Mouse (Mus musculus) neural tube, embryonic 11.5 days (tissue): Measurements from ENCODE around the gene Lrrc75b. TPM values are rescaled to one million over a fixed set of nuclear protein-coding genes. Genes with fewer than 3 reads are reported as not detected.

Source experiments
- ATAC-seq: fragments of 200-750 bp; cut with Nextera tagmentation; 2 replicates; pipeline ENCODE4 v1.8.0; 2017; ENCODE audit warnings: moderate number of reproducible peaks, mild to moderate bottlenecking, moderate TSS enrichment, moderate library complexity; ENCODE audit not compliant: insufficient read depth, low FRiP score, low TSS enrichment
- DNase-seq: peaks from one replicate; pipeline ENCODE4 v3.0.0-alpha.2; 2015; ENCODE audit warnings: low spot score
- H3K27ac ChIP-seq: fragments of 300-500 bp; sonication (generic); 2 replicates; pipeline ENCODE4 v1.5.1; 2014; ENCODE audit warnings: low read depth, mild to moderate bottlenecking, low read length
- H3K27me3 ChIP-seq: fragments of 300-500 bp; sonication (generic); 2 replicates; pipeline ENCODE4 v1.6.1; 2014; ENCODE audit warnings: mild to moderate bottlenecking, low read length, mixed read lengths; ENCODE audit not compliant: control insufficient read depth, insufficient read depth
- H3K36me3 ChIP-seq: fragments of 300-500 bp; sonication (generic); 2 replicates; pipeline ENCODE4 v1.6.1; 2014; ENCODE audit warnings: mild to moderate bottlenecking, low read length, moderate library complexity, mixed read lengths; ENCODE audit not compliant: control insufficient read depth, insufficient read depth
- H3K4me1 ChIP-seq: fragments of 300-500 bp; sonication (generic); 2 replicates; pipeline ENCODE4 v1.6.1; 2014; ENCODE audit warnings: low read length, mixed read lengths; ENCODE audit not compliant: control insufficient read depth, insufficient read depth
- H3K4me2 ChIP-seq: fragments of 300-500 bp; sonication (generic); 2 replicates; pipeline ENCODE4 v1.6.1; 2014; ENCODE audit warnings: low read depth, mild to moderate bottlenecking, moderate library complexity
- H3K4me3 ChIP-seq: fragments of 300-500 bp; sonication (generic); 2 replicates; pipeline ENCODE4 v1.5.1; 2014; ENCODE audit warnings: low read depth, low read length
- H3K9ac ChIP-seq: fragments of 300-500 bp; sonication (generic); 2 replicates; pipeline ENCODE4 v1.6.1; 2014; ENCODE audit warnings: mild to moderate bottlenecking, low read length
- H3K9me3 ChIP-seq: fragments of 300-500 bp; sonication (generic); 2 replicates; pipeline ENCODE4 v1.6.1; 2016; ENCODE audit warnings: low read length; ENCODE audit not compliant: control insufficient read depth
- WGBS: fragments of 180-500 bp; shearing (Covaris S2); extraction: QIAGEN DNeasy Blood & Tissue Kit; methylation state at CpG from one replicate; pipeline ENCODE4 v1.1.7; 2014; 5-methylcytosine and 5-hydroxymethylcytosine counted together
- polyA plus RNA-seq: library from polyadenylated mRNA; unstranded; fragments of >200 nt; fragmentation: Nextera tagmentation; extraction: Ambion mirVana; gene quantifications from 2 replicates; pipeline ENCODE4 v1.2.1, GENCODE M21; 2014

Lrrc75b gene
- polyA plus RNA-seq, 1 experiment from 2014 or later, result 6.6 TPM

- DNase-seq (no peak), ATAC-seq (no peak)
- no peak overlapping the region for H3K27ac ChIP-seq
- H3K4me2 ChIP-seq, result no peak overlapping the region
- WGBS, result 86% methylated on average over 12 of the region's 12 CpGs
- H3K9ac ChIP-seq, result no peak overlapping the region
- no peak overlapping the region for H3K4me3 ChIP-seq
- H3K27me3 ChIP-seq, result peaks cover 16% of the 10 kb centered on the region
- H3K36me3 ChIP-seq, result no peaks in the 10 kb centered on the region
- H3K9me3 ChIP-seq, result no peaks in the 10 kb centered on the region
- no peaks in the 10 kb centered on the region for H3K4me1 ChIP-seq
These were observed 4.6 kb upstream of the Lrrc75b start for GRCm38 (mm10) chr10:75564687-75565265.

- Histone ChIP-seq H3K27me3 (peaks cover 24% of the 10 kb centered on the region), H3K4me2 (no peak overlapping the region), H3K4me1 (no peaks in the 10 kb centered on the region; the same call in 1 of the 2 replicates), H3K9ac (no peak overlapping the region), H3K36me3 (no peaks in the 10 kb centered on the region), H3K27ac (no peak overlapping the region), H3K9me3 (no peaks in the 10 kb centered on the region), H3K4me3 (no peak overlapping the region)
- ATAC-seq (no peak), DNase-seq (no peak)
- 86% methylated on average over 8 of the region's 8 CpGs for WGBS
These were observed 2.5 kb upstream of the Lrrc75b start for GRCm38 (mm10) chr10:75562596-75562995.

GRCm38 (mm10) chr10:75561071-75561654 lies 1.0 kb upstream of the Lrrc75b start, which contains the start of gene Ggt1:
Gene Ggt1 (plus strand): TSS chr10:75561604.
- WGBS, result 43% methylated on average over 10 of the region's 10 CpGs
- H3K36me3 ChIP-seq, result no peaks in the 10 kb centered on the region
- no peak for ATAC-seq

DNA sequence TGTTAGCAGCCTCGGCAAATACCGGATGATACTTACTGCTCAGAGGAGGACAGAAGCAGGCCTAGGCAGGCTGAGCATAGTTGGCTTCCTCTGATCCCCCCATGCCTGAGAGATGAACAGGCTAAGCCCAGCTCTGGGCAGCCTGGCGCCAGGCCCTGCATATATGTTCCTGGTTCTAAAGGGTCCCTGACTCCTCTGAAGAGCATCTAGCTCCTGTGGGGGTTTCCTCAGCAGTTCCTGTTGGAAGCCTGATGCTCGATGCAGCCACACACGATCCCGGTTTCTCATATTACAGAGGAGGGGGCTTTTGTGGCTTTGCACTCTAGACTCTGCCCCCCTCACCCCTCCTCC lies 394 bp upstream of the Lrrc75b start:
- Histone ChIP-seq H3K9ac (peak overlapping the region; percentile 81), H3K36me3 (no peaks in the 10 kb centered on the region), H3K4me3 (peak overlapping the region; percentile 63), H3K9me3 (no peaks in the 10 kb centered on the region), H3K4me2 (peak overlapping the region; percentile 95), H3K4me1 (no peaks in the 10 kb centered on the region; the same call in 1 of the 2 replicates), H3K27ac (no peak overlapping the region), H3K27me3 (peaks cover 24% of the 10 kb centered on the region)
- 16% methylated on average over 6 of the region's 6 CpGs for WGBS
- peak; percentile 25 for DNase-seq
- no peak for ATAC-seq

More at GRCm38 (mm10) chr10:75561071-75561654, 1.0 kb upstream of the Lrrc75b start, which contains the start of gene Ggt1:
- Histone ChIP-seq H3K27ac (no peak within 1 kb of the TSS), H3K4me3 (peak within 1 kb of the TSS; percentile 63; the same call in 1 of the 2 replicates), H3K4me2 (peak within 1 kb of the TSS; percentile 95), H3K9ac (peak within 1 kb of the TSS; percentile 81; the same call in 1 of the 2 replicates), H3K27me3 (peaks cover 24% of the 10 kb centered on the region), H3K4me1 (no peaks in the 10 kb centered on the region; the same call in 1 of the 2 replicates), H3K9me3 (no peaks in the 10 kb centered on the region)
- DNase-seq, result no peak

GRCm38 (mm10) chr10:75559041-75559675 lies 972 bp downstream of the Lrrc75b start:
- no peaks in the 10 kb centered on the region; the same call in 1 of the 2 replicates for H3K4me1 ChIP-seq
- H3K27me3 ChIP-seq, result peaks cover 24% of the 10 kb centered on the region
- peak; percentile 38 for DNase-seq
- ATAC-seq, result 0 out of 2 replicates have a peak, but pooled peaks have one; percentile 7
- no peaks in the 10 kb centered on the region for H3K36me3 ChIP-seq
- H3K9ac ChIP-seq, result peak overlapping the region; percentile 81
- peak overlapping the region; percentile 63 for H3K4me3 ChIP-seq
- WGBS, result 4% methylated on average over 14 of the region's 14 CpGs
- peak overlapping the region; percentile 60; the same call in 1 of the 2 replicates for H3K27ac ChIP-seq
- peak overlapping the region; percentile 95 for H3K4me2 ChIP-seq
- no peaks in the 10 kb centered on the region for H3K9me3 ChIP-seq

DNA sequence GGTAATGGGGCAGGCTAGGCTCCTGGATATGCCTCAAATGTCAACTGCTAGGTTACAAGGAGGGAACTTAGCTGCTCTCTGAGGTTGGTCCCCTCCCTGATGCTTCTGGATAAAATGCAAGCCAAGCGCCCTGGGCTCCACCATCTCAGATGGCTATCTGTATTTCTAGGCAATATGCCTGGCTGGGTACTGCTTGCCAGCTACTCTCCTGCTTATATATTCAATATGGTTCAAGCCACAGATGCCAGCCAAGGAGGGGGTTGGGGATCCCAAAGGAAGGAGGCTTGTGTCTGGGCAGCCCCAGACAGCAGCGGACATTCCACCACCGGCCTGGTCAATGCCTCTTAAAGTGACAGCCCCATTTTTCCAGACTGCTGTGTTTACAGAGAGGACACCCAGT lies 1.6 kb downstream of the Lrrc75b start:
- peak overlapping the region; percentile 3; the same call in 1 of the 2 replicates for H3K9ac ChIP-seq
- no peaks in the 10 kb centered on the region; the same call in 1 of the 2 replicates for H3K4me1 ChIP-seq
- no peaks in the 10 kb centered on the region for H3K9me3 ChIP-seq
- DNase-seq (no peak), ATAC-seq (no peak)
- peaks cover 24% of the 10 kb centered on the region for H3K27me3 ChIP-seq
- H3K36me3 ChIP-seq, result no peaks in the 10 kb centered on the region
- no peak overlapping the region for H3K4me3 ChIP-seq
- H3K4me2 ChIP-seq, result peak overlapping the region; percentile 13; the same call in 1 of the 2 replicates
- 26% methylated on average over 3 of the region's 3 CpGs for WGBS
- no peak overlapping the region for H3K27ac ChIP-seq

GRCm38 (mm10) chr10:75556026-75556425 lies 4.1 kb downstream of the Lrrc75b start:
- Histone ChIP-seq H3K9me3 (no peaks in the 10 kb centered on the region), H3K27ac (0 out of 2 replicates have a peak overlapping the region, but pooled peaks have one; percentile 14), H3K4me3 (no peak overlapping the region), H3K36me3 (no peaks in the 10 kb centered on the region), H3K27me3 (peaks cover 18% of the 10 kb centered on the region), H3K4me2 (no peak overlapping the region), H3K4me1 (no peaks in the 10 kb centered on the region; the same call in 1 of the 2 replicates), H3K9ac (no peak overlapping the region)
- ATAC-seq (peak; percentile 52; the same call in 1 of the 2 replicates), DNase-seq (peak; percentile 53)
- 59% methylated on average over 9 of the region's 9 CpGs for WGBS

- Histone ChIP-seq H3K36me3 (no peaks in the 10 kb centered on the region), H3K4me1 (no peaks in the 10 kb centered on the region; the same call in 1 of the 2 replicates), H3K9ac (no peak overlapping the region), H3K27me3 (peaks cover 14% of the 10 kb centered on the region), H3K4me2 (no peak overlapping the region), H3K27ac (no peak overlapping the region), H3K4me3 (no peak overlapping the region), H3K9me3 (no peaks in the 10 kb centered on the region)
- no peak for ATAC-seq
- 84% methylated on average over 6 of the region's 6 CpGs for WGBS
- DNase-seq, result no peak
These were observed 4.6 kb downstream of the Lrrc75b start for GRCm38 (mm10) chr10:75555557-75555956.
